Mouse (Mus musculus): ENCODE results near the gene Lims1.

GRCm38 (mm10) chr10:58401838-58402237 is 78.6 kb downstream of the Lims1 start:
- TF ChIP-seq CTCF (IDR thresholded peaks at IDR 0.05; ENCODE audit: control insufficient read depth, insufficient read depth, insufficient replicate concordance, low read depth, low read length): no peak
- TF ChIP-seq POLR2A (IDR thresholded peaks at IDR 0.05; ENCODE audit: control insufficient read depth, low read depth, low read length): no peak
